Mouse (Mus musculus) liver, adult (tissue): ENCODE data around the gene Alx1.

ENCODE experiments used
- GATA4 ChIP-seq: IDR thresholded peaks from 2 replicates; pipeline ENCODE4 v1.6.1; 2014; ENCODE audit warnings: mild to moderate bottlenecking, low read length; ENCODE audit not compliant: insufficient replicate concordance

Gene Alx1

DNA sequence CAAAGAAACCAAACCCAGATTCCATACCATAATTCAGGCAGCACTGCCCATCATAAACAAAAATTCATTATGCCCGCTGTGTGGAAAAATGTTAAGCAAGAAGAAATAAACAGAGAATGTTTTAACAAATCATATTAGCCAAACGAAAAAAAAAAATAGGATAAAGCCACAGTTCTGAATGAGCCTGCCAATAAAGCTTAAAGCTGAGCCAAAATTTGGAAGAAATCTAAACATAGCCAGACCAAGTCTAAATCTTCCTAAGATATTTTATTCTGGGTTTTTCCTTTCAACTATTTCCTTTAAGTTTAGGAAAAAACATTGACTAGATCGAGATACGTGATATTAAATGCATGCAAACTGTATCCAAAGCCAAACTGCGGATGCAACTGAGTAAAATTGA lies 54.9 kb downstream of the Alx1 start:
- no peak for TF ChIP-seq GATA4

DNA sequence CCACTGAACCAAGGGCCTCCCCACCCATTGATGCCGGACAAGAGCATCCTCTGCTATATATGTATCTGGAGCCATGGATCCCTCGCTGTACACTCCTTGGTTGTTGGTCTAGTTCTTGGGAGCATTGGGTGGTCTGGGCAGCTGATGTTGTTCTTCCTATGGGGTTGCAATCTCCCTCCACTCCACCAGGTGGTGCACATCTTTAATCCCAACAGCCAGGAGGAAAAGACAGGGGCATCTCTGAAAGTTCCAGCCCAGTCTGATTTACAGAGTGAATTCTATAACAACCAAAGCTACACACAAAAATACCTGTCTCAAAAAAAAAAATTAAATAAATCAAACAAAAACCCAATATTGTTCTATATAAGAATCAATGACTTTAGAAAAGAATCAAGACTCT lies 70.4 kb downstream of the Alx1 start:
- TF ChIP-seq GATA4: no peak
